Mouse (Mus musculus): Measurements from ENCODE around the gene Gapvd1.

Gapvd1 gene

DNA sequence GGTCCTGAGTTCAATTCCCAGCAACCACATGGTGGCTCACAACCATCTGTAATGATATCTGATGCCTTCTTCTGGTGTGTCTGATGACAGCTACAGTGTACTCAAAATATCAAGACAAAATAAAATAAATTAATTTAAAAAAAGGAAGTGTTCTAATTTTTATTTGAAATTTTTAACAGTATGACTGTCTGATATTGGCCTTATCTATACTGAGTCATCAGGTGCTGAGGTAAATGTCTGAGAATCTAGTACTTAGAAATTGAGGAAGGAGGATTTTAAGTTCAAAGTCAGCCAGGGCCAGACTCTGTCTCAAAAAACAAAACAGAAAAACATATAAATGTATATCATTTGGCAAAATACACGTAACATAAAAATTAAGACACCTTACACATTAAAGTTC lies 46.4 kb downstream of the Gapvd1 start:
- no peak for DNase-seq

DNA sequence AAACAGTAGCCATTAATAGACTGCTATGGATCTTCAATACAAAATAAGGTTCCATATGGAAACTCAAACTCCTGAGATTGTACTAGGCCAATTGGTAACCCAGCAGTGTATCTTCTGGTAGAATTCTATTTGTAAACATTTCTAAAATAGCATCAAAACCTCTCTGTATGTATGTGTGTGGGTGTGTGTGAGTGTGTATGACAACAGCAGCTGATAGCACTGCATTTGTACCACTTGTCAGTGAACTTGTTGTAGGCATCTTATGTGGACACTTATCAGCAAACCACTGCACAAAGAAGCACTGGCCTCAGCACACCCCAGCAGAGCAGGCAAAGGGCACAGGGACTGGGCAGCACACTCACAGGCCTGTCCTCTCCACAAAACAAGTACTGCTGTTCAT lies 58.4 kb downstream of the Gapvd1 start:
- DNase-seq = no peak

DNA sequence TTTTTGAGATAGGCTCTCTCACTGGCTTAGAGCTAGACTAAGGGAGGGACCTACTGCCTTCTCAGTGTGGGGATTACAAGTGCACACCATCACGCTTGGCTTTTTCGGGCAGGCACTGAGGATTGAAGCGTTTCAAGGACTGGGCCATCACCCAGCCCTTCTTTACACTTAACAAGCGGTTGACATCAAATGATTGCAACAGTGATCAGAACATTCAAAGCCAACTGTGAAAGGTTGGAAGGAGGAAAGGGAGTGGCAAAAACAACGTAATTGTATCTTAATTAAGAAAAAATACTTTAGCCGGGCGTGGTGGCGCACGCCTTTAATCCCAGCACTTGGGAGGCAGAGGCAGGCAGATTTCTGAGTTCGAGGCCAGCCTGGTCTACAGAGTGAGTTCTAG lies 62.2 kb downstream of the Gapvd1 start:
- DNase-seq = no peak

DNA sequence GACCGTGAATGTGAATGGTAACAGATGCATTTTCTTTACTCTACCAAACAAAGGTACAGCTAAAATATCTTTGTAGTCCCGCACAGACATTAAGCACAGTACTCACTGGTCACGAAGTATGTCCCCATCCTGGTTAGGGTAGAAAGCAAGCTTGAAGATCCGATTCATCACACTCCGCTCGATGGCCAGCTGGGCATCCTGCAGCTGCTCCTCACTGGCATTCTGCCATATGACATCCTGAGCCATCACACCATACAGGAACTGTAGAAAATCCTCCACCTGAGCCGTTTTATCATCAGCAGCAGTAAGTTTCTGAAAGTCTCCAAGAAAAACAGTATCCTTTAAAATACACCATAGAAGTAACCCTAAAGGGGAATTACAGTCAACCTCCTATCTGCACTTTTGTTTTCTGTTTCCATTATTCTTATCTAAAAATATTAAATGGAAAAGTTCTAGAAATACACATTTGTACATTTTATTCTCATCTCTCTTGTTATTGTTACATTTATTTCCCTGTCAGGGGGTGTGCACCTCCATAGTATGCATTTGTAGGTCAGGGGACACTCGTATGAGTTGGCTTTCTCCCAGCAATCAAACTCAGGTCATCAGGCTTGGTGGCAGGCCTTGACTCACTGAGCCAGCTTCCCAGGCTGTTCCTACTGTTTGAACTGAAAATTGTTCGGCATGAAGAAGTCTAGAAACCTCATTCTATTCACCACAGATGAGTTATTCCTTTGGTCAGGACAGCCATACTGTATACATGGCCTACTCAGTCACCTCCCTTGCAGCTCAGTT lies 70.8 kb downstream of the Gapvd1 start:
- DNase-seq = peak; percentile 24

DNA sequence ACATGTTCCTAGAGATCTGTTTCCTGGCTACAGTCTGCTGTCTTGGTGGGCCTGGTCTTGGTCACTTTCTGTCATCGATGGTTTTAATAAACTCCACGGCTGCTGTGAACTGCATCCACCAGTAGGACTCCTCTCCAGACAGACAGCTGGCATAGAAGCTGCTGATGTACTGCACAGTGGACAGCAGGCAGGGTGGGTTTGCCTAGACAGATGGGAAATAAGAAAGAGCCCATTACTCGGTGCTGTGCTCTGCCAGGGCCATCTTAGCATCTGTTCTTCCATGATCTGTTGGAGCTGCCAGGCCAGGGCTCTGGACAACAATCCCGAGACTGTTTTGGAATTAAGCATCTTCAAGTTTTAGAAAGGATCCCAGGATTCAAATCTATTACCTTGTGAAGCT lies 77.1 kb downstream of the Gapvd1 start:
- DNase-seq = peak; percentile 6

DNA sequence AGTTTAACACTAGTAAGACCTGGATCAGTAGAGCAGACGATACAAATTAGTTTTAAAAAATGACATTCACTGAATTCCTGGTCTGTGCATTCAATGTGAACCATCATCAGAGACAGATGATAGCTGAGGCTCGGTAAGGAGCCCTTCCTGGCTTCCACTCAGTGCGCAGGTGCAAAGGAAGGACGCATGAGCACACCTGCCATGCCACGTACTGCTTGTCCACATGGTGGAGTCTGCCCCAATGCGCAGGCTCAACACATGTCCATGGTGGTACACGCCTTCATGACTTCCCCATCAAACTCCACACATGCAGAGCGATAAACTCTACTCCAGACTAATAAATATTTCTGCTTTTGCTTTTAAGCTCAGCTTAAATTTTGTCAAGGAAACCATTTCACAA lies 78.0 kb downstream of the Gapvd1 start:
- DNase-seq = no peak

DNA sequence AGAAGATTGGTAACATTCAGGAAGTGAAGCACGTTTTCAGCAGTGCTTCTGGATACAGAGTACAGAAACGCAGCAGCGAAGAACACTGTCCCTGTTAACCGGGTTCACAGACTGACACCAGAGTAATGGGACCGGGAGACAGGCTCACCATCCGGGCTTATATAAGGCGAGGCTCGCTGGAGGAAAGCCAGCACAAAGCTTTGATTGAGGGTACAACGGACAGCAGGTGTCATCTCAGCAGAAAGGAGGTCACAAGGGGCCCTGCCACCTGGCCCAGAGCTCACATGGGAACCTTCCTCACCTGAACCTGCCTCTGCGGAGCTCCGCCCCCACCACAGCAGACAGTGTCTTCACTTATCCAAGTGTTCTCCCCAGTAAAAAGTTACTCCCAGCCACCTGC lies 81.2 kb downstream of the Gapvd1 start:
- no peak for DNase-seq

DNA sequence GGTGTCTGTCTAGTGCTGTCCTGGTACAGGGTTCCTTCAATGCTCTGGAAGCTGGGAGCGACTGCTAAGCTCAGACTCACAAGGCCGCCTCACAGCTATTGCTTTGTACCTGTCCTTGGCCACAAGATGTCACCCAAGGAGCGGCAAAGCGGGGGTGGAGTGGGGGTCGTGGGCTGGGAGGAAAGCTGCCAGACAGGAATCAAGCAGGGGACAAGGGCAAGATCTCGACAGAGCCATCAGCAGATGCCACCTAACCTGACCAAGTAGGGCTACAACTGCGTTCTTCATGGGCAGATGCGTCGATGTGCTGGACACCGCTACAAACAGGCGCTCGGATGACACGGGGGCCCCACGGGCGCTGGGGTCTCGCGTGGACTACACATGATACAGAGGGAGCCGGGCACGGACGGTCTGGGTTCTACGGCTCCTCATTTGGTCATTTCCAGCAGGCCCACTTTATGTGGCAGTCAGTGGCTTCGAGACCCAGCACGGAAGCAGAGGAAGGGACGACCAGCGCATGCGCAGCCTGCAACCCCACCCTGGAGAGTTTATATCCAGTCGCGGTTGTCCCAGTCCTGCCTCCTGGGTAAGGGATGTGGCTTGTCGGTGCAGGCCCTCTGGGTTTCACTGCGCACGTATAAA lies 83.5 kb downstream of the Gapvd1 start:
- peak; percentile 83 for DNase-seq

DNA sequence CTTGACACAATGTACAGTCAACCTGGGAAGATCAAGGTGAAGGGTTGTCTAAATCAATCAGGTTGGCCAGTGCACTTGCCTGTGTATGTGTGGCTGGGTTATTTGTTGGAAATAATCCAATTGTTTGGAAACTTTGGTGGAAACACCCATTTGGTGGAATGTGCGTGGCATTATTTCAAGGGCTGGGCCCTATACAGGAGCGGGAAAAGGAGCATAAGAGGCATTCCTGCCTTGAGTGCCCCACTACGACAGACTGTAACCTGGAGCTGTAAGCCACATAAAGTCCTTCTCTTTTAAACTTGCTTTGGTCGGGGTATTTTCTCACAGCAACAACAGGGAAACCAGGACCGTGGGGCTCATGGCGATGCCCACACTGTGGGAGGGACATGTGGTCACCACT lies 84.6 kb downstream of the Gapvd1 start:
- DNase-seq = no peak

DNA sequence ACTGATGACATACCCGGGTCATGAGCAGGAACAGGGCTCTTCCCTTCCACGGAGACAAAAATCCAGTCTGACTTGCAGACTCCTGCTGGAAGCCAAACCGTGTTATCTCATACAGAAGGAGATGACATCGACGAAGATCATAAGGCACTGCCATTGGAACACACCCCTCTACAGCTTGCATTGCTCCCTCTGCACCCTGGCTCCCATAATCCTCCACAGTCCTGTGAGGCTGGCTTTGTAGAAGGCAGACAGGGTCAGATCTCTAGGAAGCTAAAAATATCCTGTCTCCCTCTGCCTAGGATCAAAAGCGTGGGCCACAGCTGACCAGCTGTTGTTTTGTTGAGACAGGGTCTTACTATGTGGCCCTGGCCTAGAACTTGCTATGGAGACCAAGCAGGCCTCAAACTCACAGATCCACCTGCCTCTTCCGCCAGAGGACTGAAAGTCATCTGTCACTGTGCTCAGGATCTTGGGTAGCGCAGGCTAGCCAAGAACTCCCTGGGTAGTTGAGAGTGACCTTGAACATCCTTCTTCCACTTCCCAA lies 85.8 kb downstream of the Gapvd1 start:
- peak; percentile 55 for DNase-seq

DNA sequence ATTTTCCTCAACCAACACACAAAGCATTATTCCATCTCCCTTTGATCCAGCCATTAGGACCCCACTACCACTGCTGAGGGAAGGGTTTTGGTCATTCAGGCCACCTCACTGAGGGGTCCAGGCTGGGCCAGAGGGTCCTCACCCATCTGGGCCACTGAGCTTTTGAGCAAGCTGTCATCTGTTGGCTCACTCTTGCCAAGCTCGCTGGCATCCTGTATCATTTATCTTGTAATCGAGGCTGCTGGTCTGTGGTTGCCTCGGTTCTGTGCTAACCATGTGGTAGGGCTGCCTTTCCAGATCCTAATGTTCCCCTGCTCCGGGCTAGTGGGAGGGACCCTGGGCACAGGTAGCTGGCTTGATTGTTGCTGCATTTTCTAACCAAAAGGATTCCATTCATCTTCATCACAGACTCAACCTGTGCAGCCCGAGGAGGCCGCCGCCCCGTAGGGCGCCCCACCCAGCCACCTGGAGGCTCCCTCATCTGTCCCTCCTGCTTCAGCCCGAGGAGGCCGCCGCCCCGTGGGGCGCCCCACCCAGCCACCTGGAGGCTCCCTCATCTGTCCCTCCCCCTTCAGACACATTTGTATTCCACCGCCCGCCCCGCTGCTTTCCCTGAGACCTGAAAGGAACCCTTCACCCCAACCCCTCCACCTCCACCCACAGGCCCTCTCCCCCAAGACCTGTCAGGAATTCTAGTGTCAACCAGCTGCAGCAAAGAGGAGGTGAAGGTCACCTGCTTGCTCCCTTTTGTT lies 86.4 kb downstream of the Gapvd1 start:
- DNase-seq = peak; percentile 36

DNA sequence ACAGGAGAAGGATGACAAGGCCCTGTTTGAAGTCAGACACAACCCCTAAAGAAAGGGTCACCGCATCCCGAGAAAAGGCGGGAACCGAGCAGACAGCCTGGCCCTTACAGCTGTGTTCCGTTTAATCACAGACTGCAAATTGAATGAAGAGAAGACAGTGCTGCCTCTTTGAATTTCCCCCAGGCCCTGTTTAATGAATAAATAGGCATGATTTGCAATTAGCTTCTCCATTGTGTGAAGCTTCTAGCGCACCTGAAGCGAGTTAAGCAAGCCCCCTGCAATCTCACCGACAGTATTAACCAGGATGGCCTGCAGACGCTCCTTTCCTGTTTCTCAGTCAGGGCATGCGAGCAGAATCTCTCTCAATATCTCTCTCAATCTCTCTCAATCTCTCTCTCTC lies 87.2 kb downstream of the Gapvd1 start:
- DNase-seq = peak; percentile 16

DNA sequence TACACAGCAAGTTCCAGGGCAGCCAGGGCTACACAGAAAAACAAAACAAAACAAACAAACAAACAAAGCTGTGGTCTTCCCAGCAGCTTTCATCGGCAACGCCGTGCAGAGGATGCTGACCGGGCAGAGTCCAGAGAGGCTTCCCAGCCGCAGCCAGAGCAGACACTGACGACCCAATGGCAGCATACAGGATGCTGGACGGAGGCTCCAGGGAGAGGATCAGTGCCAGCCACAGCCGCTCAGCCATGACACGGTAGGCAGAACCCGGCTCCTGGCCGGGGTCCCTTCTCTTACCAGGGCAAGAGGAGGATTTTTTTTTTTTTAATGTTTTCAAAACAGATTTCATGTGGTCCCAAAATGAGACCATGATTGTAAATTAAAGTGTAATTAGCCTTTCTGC lies 107.6 kb downstream of the Gapvd1 start:
- DNase-seq = no peak

DNA sequence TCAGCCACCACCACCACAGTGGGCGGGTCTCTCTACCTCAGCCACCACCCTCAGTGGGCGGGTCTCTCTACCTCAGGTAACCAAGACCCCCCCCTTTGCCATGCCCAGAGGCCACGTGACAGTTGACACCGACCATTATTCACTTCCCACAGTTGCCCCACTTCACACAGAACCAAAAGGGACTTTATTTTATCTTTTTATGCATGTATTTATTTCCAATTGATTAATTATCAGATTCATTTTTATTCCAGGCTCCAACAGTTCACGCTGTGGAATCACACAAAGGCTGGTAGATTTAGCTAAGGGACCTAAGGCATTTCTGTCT lies 108.5 kb downstream of the Gapvd1 start:
- no peak for DNase-seq

DNA sequence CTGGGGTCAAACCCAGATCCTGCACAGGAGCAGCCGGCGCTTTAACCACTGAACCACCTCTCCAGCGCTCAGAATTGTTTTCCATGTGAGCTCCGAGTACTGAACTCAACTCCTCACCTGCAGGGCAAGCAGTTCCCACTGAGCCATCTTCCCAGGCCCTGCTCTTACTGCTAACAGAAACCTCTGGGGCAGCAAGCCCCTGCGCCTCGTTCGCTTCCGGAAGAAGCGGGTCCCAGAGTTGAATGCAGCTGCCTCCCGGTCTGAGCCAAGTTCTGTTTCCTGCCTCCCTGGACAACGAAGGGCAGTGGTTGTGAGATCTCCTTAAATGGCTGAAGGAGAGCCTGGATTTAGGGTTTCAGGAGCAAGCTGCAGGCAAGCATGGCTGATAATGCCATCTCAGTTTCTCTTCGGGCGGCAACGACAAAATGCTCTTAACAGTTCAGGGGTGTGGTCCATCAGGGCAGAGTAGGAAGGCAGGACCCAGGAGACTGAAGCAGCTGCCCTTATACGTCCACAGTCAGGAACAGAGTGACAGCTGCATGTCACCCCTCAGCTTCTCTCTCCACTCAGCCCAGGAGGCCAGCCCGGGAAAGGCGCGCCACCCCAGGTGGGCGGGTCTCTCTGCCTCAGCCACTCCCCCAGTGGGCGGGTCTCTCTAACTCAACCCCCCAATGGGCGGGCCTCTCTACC lies 109.0 kb downstream of the Gapvd1 start:
- DNase-seq = peak; percentile 80

DNA sequence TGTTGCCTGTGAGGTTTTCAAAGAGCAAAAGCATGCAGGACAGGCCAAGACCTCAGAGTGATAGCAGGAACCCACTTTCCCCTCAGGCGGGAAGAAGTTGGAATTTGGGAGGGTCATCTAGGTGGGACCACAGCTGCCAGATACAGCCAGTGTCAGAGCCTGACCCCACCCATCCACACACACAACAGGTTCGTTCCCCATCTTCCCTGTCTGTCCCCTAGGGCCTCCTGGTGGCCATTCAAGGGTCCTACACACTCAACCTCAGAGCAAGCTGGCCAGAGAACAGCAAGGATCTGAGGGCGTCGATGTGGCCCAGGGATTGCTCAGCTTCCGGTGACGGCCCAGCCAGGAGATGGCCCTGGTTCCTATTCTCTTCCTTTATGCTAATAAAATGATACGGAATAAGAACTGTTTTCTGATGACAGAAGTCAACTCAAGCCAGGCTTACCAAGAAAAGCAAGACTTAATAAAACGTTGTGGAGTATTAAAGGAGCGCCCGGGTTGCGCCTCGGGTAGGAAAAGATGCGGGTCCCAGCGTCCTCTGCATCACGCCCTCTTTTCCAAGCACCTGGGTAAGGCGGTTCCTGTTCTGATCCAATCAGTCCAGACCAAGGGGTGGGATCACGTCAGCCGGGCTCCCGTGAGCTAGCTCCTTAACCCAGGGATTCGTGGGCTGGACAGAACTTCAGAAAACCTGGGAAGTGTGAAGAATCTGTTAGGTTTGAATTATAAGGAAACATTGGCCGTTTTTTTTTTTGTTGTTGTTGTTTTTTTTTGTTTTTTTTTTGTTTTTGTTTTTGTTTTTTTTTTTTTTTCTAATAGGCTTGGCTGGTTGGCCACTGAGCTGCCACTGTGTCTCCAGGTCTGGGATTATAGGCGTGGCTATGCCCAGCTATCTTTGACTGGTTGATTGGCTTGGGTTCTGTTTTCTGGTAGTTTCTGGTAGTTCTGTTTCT lies 110.2 kb downstream of the Gapvd1 start:
- peak; percentile 62 for DNase-seq

DNA sequence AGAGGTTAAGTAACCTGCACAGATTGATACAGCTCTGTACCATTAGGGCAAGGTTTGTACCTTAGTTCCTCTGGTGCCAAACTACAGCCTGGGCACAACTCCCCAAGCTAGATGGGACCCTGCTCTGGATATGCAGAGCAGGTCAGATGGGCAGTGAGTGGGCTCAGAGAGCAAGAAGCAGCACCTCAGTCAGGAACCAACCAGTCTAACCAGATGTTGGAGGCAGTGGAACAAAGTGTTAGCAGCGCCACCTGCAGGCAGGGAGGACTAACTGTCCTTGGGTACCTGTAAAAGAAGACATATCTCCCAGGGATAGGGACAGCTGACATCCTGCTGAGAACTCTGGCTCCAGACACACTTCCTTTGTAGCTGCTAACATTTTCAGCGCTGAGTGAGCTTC lies 112.7 kb downstream of the Gapvd1 start:
- peak; percentile 64 for DNase-seq

DNA sequence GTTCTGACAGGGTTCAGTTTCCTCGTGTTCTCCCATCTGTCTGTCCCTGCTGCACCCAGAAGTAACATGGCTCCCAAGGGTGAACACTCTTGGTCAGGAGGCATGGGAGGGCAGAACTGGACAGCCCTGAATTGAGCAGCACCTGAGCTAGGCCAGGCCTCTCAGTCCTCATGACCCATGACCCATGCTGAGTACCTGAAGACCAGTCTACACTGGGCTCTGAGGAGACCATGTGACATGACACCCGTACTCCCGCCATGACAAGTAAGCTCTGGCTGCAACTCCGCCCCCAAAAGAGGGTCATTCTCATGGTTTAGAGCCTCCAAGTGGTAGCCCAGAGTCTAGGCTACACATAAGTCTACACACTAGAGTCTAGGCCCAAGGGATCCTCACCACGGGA lies 115.3 kb downstream of the Gapvd1 start:
- no peak for DNase-seq

DNA sequence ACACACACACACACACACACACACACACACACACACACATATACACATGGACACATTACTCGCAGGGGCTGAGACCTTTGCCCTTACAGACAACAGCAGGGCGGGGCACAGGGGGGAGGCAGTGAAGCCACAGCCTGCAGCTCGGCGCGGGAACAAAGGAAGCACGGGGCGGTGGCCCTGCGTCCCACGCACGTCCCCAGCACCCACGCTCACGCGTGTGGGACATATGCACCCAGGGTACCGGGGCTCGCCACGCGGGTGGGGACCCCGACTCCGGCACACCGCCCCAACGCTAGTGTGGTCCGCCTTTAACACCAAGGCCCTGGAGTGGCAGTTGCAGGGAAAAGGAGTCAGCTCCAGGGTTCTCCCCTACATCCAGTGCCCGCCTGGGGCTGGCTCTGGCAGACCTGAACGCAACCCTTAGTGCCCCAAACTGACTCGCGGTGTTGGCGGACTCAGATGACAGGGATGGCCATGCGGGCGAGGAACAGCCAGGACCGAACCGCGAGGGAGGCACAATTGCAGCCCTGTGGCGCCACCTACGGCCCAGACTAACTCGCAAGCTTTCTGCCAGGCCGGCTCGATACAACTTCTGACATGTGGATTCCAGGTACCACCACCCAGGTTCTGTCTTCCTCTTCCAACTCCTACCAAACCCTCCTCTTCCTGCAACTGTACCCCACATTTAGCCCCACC lies 115.9 kb downstream of the Gapvd1 start:
- peak; percentile 83 for DNase-seq

DNA sequence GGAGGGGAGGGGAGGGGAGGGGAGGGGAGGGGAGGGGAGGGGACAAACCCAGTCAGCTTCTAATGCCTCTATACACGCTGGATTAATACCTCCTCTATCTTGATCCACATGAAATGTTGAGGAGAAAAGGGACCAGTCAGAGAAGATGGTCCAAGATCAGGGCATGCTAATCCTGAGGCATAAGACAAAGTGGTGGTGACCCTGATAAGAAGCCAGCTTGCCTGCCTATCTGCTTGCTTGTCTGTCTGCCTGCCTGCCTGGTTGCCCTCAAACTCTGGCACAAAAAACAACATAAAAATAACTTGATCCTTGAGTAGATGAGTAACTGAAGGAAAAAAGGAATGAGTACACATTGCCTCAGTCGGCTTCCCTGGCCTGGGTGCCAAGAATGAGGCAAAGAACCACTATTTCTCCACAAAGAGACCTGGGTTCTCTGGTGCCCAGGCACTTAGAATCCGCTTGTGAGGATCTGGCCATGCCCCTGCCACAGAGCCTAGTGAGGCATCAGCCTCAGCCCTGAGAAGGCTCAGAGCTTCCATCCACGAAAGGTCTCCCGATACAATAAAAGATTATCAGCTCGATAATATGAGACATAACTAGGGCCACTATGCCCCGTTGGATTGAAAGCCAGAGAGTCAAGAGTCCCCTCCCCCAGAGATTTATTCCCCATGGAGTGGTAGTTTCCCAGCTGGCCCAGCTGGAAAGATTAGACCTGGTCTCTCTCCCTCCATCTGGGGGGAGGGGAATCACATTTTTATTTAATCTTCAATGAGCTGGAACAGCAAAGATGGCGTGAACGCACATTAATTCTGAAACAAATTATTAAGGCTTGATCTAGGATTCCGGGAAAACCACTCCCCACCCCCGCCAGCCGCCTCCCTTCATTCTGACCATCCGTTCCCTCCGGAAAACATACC lies 119.5 kb downstream of the Gapvd1 start:
- peak; percentile 62 for DNase-seq

Measured in retina, postnatal 1 day (tissue).